Mouse (Mus musculus): ENCODE data around the gene Rtl5. TPM values are rescaled to one million over a fixed set of nuclear protein-coding genes. Genes with fewer than 3 reads are reported as not detected.

Gene Rtl5
- polyA plus RNA-seq, 1 experiment from 2014 or later, result 1.2 TPM

DNA sequence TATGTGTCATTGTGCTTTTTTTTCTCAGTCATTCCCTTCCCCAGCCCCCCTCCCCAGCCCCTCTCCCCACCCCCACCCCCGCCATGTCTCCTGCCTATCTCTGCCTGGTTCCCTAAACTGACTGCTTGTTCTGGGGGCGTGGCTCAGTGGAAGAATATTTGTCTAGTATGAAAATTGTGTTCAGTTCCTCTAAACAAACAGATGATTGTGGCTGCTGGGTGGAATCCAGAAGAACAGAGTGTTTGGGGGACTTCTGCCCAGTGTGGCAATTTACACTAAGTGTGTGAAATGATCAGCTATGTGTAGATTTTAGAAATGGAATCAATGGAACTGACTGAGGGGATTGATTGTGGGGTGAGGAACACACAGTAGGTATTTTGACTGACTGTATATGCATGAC lies 37.5 kb downstream of the Rtl5 start:
- Histone ChIP-seq H3K4me2 (no peak overlapping the region), H3K4me3 (ENCODE audit: low read depth, low read length) (no peak overlapping the region), H3K9me3 (ENCODE audit: low read depth, low read length) (no peaks in the 10 kb centered on the region), H3K4me1 (ENCODE audit: insufficient read depth) (no peaks in the 10 kb centered on the region), H3K27me3 (ENCODE audit: insufficient read depth, low read length) (no peaks in the 10 kb centered on the region), H3K9ac (no peak overlapping the region), H3K27ac (ENCODE audit: low read depth) (no peak overlapping the region), H3K36me3 (ENCODE audit: insufficient read depth) (no peaks in the 10 kb centered on the region)
- no peak for TF ChIP-seq CTCF (IDR thresholded peaks at IDR 0.05; ENCODE audit: low read depth)
- WGBS, result 76% methylated on average over 2 of the region's 2 CpGs
- ATAC-seq (ENCODE audit: insufficient read depth) (no peak), DNase-seq (no peak)

DNA sequence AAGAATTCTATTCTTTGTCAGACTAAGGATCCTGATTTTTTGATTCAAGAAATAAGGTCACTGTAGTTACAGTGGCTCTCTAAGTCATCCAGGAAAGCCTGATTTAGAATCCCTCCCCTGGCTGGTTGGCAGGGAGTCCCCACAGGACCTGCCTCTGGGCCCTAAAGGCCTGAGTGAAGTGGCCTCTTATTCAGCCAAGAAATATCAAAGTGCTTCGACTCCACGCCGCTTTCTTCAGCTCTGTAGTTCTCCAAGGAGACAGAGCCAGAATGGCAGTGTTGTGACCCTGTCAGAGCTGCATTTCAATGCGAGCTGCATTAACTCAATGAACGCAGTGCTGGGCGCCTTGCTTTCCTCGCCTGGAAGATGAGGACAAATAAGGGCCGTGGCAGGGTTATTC lies 38.7 kb downstream of the Rtl5 start:
- no peak overlapping the region for H3K27ac ChIP-seq (ENCODE audit: low read depth)
- no peak for DNase-seq
- TF ChIP-seq CTCF (IDR thresholded peaks at IDR 0.05; ENCODE audit: low read depth), result no peak
- no peaks in the 10 kb centered on the region for H3K36me3 ChIP-seq (ENCODE audit: insufficient read depth)
- H3K9me3 ChIP-seq (ENCODE audit: low read depth, low read length), result no peaks in the 10 kb centered on the region
- no peaks in the 10 kb centered on the region for H3K27me3 ChIP-seq (ENCODE audit: insufficient read depth, low read length)
- H3K9ac ChIP-seq, result no peak overlapping the region
- H3K4me1 ChIP-seq (ENCODE audit: insufficient read depth), result no peaks in the 10 kb centered on the region
- H3K4me2 ChIP-seq, result no peak overlapping the region
- 66% methylated on average over 8 of the region's 8 CpGs for WGBS
- no peak overlapping the region for H3K4me3 ChIP-seq (ENCODE audit: low read depth, low read length)
- ATAC-seq (ENCODE audit: insufficient read depth), result no peak

GRCm38 (mm10) chrX:102031851-102032250 lies 39.3 kb downstream of the Rtl5 start:
- Histone ChIP-seq H3K4me1 (ENCODE audit: insufficient read depth) (no peaks in the 10 kb centered on the region), H3K36me3 (ENCODE audit: insufficient read depth) (no peaks in the 10 kb centered on the region), H3K9me3 (ENCODE audit: low read depth, low read length) (no peaks in the 10 kb centered on the region), H3K9ac (no peak overlapping the region), H3K27ac (ENCODE audit: low read depth) (no peak overlapping the region), H3K4me3 (ENCODE audit: low read depth, low read length) (no peak overlapping the region), H3K27me3 (ENCODE audit: insufficient read depth, low read length) (no peaks in the 10 kb centered on the region), H3K4me2 (no peak overlapping the region)
- DNase-seq (peak; percentile 46), ATAC-seq (ENCODE audit: insufficient read depth) (peak; percentile 56; the same call in 1 of the 2 replicates)
- TF ChIP-seq CTCF (IDR thresholded peaks at IDR 0.05; ENCODE audit: low read depth), result no peak
- WGBS, result 28% methylated on average over 6 of the region's 6 CpGs

DNA sequence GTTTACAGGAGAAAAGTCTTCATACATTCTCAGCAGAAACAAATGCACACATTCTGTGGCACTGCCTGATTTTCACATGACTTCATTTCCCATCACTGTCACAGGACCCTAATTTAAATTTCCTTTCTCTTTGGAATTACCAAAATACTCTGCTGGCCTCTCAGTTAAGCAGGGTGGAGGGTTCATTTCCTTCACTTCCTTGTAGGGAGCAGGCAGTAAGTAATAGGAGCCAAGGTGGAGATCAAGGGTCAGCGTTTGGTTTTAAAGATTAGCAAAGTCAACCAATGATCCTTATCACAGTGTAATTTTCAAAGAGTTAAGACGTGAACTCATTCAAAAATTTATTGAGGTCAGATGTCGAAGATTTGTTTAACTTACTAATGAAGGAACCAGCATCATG lies 46.1 kb downstream of the Rtl5 start:
- WGBS, result 43% methylated on average over 3 of the region's 3 CpGs
- H3K4me2 ChIP-seq, result no peak overlapping the region
- no peak for TF ChIP-seq CTCF (IDR thresholded peaks at IDR 0.05; ENCODE audit: low read depth)
- H3K9ac ChIP-seq, result no peak overlapping the region
- H3K4me3 ChIP-seq (ENCODE audit: low read depth, low read length), result no peak overlapping the region
- no peaks in the 10 kb centered on the region for H3K27me3 ChIP-seq (ENCODE audit: insufficient read depth, low read length)
- H3K36me3 ChIP-seq (ENCODE audit: insufficient read depth), result no peaks in the 10 kb centered on the region
- no peak overlapping the region for H3K27ac ChIP-seq (ENCODE audit: low read depth)
- DNase-seq (no peak), ATAC-seq (ENCODE audit: insufficient read depth) (no peak)
- no peaks in the 10 kb centered on the region for H3K9me3 ChIP-seq (ENCODE audit: low read depth, low read length)
- H3K4me1 ChIP-seq (ENCODE audit: insufficient read depth), result no peaks in the 10 kb centered on the region

DNA sequence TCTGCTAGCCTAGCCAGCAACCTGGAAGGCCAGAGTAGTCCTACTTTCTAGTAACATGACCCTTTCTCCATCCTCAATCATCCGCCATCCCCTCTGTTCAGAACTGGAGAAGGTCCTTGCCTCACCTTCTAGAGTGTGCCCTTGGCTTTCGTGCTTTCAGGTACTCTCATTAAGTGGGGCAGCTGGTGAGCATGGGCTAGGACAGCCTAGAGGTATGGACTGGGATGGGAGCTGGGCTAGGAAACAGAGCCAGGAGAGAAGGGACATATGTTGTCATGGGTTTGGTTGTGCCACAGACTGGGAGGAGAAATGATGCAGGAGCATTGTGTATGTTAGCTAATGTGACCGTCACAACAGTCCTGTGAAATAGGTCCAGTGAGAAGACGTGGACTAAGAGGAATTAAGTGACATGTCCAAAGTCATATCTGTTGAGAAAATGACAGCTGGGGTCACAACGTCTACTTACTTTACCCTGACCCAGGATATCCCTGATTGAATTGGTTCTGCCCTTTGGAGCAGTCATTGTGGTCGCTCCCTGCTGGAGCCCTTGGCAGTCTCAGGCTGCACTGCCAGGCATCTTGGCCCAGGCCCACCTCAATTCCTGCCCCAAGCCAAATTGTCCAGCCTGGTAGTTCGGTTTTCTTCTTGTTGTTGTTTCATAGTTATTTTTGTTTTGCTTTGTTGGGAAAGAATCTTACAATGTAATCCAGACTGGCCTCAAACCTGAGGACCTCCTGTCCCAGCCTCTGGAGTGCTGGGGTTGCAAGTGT lies 51.4 kb downstream of the Rtl5 start:
- no peak overlapping the region for H3K4me3 ChIP-seq (ENCODE audit: low read depth, low read length)
- peak overlapping the region; percentile 12; the same call in 1 of the 2 replicates for H3K4me2 ChIP-seq
- WGBS, result 67% methylated on average over 7 of the region's 7 CpGs
- no peaks in the 10 kb centered on the region for H3K27me3 ChIP-seq (ENCODE audit: insufficient read depth, low read length)
- no peaks in the 10 kb centered on the region for H3K4me1 ChIP-seq (ENCODE audit: insufficient read depth)
- no peaks in the 10 kb centered on the region for H3K9me3 ChIP-seq (ENCODE audit: low read depth, low read length)
- no peak for ATAC-seq (ENCODE audit: insufficient read depth)
- no peak overlapping the region for H3K27ac ChIP-seq (ENCODE audit: low read depth)
- no peak overlapping the region for H3K9ac ChIP-seq
- TF ChIP-seq CTCF (IDR thresholded peaks at IDR 0.05; ENCODE audit: low read depth), result no peak
- H3K36me3 ChIP-seq (ENCODE audit: insufficient read depth), result no peaks in the 10 kb centered on the region
- DNase-seq, result no peak

DNA sequence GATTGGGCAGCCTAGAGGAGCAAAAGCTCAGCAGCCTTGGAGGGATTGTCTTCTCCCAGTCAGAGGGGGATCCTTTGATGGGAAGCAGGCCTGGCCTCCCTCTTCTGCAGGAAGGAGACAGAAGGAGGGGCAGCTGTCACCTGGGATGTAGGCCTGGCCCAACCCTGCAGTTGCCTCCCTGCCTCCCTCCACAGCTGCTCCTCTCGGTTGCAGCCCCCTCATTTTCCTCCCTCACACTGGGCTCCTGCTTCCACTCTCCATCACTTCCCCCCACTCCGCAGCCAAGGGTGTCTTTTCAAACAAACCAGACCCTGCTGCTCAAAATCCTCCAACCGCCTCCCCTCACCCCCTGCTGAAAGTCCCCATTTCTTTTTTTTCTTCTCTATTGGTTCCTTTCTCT lies 52.2 kb downstream of the Rtl5 start:
- peak; percentile 81; the same call in 1 of the 2 replicates for ATAC-seq (ENCODE audit: insufficient read depth)
- WGBS, result 20% methylated on average over 3 of the region's 3 CpGs
- no peak overlapping the region for H3K9ac ChIP-seq
- no peak for TF ChIP-seq CTCF (IDR thresholded peaks at IDR 0.05; ENCODE audit: low read depth)
- 0 out of 2 replicates have a peak overlapping the region, but pooled peaks have one; percentile 54 for H3K27ac ChIP-seq (ENCODE audit: low read depth)
- H3K4me3 ChIP-seq (ENCODE audit: low read depth, low read length), result no peak overlapping the region
- H3K4me1 ChIP-seq (ENCODE audit: insufficient read depth), result no peaks in the 10 kb centered on the region
- H3K27me3 ChIP-seq (ENCODE audit: insufficient read depth, low read length), result no peaks in the 10 kb centered on the region
- H3K4me2 ChIP-seq, result peak overlapping the region; percentile 33
- H3K9me3 ChIP-seq (ENCODE audit: low read depth, low read length), result no peaks in the 10 kb centered on the region
- peak; percentile 42 for DNase-seq
- H3K36me3 ChIP-seq (ENCODE audit: insufficient read depth), result no peaks in the 10 kb centered on the region

GRCm38 (mm10) chrX:102017213-102017923 lies 53.7 kb downstream of the Rtl5 start:
- peak; percentile 31; the same call in 1 of the 2 replicates for ATAC-seq (ENCODE audit: insufficient read depth)
- no peaks in the 10 kb centered on the region for H3K27me3 ChIP-seq (ENCODE audit: insufficient read depth, low read length)
- H3K36me3 ChIP-seq (ENCODE audit: insufficient read depth), result no peaks in the 10 kb centered on the region
- WGBS, result 45% methylated on average over 9 of the region's 9 CpGs
- no peak for TF ChIP-seq CTCF (IDR thresholded peaks at IDR 0.05; ENCODE audit: low read depth)
- no peaks in the 10 kb centered on the region for H3K9me3 ChIP-seq (ENCODE audit: low read depth, low read length)
- H3K4me2 ChIP-seq, result peak overlapping the region; percentile 33; the same call in 1 of the 2 replicates
- no peak overlapping the region for H3K9ac ChIP-seq
- H3K27ac ChIP-seq (ENCODE audit: low read depth), result peak overlapping the region; percentile 24; the same call in 1 of the 2 replicates
- DNase-seq, result peak; percentile 18
- H3K4me3 ChIP-seq (ENCODE audit: low read depth, low read length), result peak overlapping the region; percentile 9; the same call in 1 of the 2 replicates
- H3K4me1 ChIP-seq (ENCODE audit: insufficient read depth), result no peaks in the 10 kb centered on the region

Other genes with a start within 250 kb of the Rtl5 start
- gene Nhsl2, start 221.9 kb downstream of the Rtl5 start, polyA plus RNA-seq (2014; fragmentation: Nextera tagmentation; extraction: Ambion mirVana), result 7.3 and 8.4 TPM in 2 replicates
- 70.3 and 71.0 TPM in 2 replicates for gene Pin4, start 48.1 kb upstream of the Rtl5 start, polyA plus RNA-seq (2014; fragmentation: Nextera tagmentation; extraction: Ambion mirVana)
- 22.6 and 23.8 TPM in 2 replicates for gene Ercc6l, start 85.8 kb upstream of the Rtl5 start, polyA plus RNA-seq (2014; fragmentation: Nextera tagmentation; extraction: Ambion mirVana)
- 977 and 1,016 TPM in 2 replicates for gene Rps4x, start 118.1 kb upstream of the Rtl5 start, polyA plus RNA-seq (2014; fragmentation: Nextera tagmentation; extraction: Ambion mirVana)
- gene Cited1, start 180.9 kb upstream of the Rtl5 start, polyA plus RNA-seq (2014; fragmentation: Nextera tagmentation; extraction: Ambion mirVana), result 6.2 and 8.9 TPM in 2 replicates